Mouse (Mus musculus): ENCODE measurements around the gene Gla. TPM values are rescaled to one million over a fixed set of nuclear protein-coding genes. Genes with fewer than 3 reads are reported as not detected.

Gene Gla
- 1 to 10 TPM; 1.8 TPM for total RNA-seq (2021)
- long read RNA-seq, experiment 1, result 0 reads
- long read RNA-seq, experiment 2, result 0 reads

GRCm38 (mm10) chrX:134600659-134601379 lies at the start of gene Gla, which contains the start of gene Hnrnph2:
Gene Gla (minus strand): TSS chrX:134601125.
Gene Hnrnph2 (plus strand): TSS chrX:134601179.
- DNase-seq, result peak; percentile 83

GRCm38 (mm10) chrX:134648031-134648692 lies 47.2 kb upstream of the Gla start:
- DNase-seq, result peak; percentile 62

More at GRCm38 (mm10) chrX:134600659-134601379, at the start of gene Gla, which contains the start of gene Hnrnph2:
- intact Hi-C loops (cut with DNase I; ENCODE audit: low total_unique reads), result no loop called here

GRCm38 (mm10) chrX:134647421-134647820 lies 46.5 kb upstream of the Gla start:
- intact Hi-C loops (cut with DNase I; ENCODE audit: low total_unique reads), result no loop called here

More at GRCm38 (mm10) chrX:134648031-134648692, 47.2 kb upstream of the Gla start:
- intact Hi-C loops (cut with DNase I; ENCODE audit: low total_unique reads), result no loop called here

GRCm38 (mm10) chrX:134646338-134646737 lies 45.4 kb upstream of the Gla start:
- intact Hi-C loops (cut with DNase I; ENCODE audit: low total_unique reads), result no loop called here
- no peak for DNase-seq

More at GRCm38 (mm10) chrX:134647421-134647820, 46.5 kb upstream of the Gla start:
- no peak for DNase-seq

- intact Hi-C loops (cut with DNase I; ENCODE audit: low total_unique reads), result no loop called here
- no peak for DNase-seq
Observed at GRCm38 (mm10) chrX:134641000-134641760, 40.3 kb upstream of the Gla start.

GRCm38 (mm10) chrX:134635860-134636259 lies 34.9 kb upstream of the Gla start:
- no peak for DNase-seq
- intact Hi-C loops (cut with DNase I; ENCODE audit: low total_unique reads), result no loop called here

- intact Hi-C loops (cut with DNase I; ENCODE audit: low total_unique reads), result no loop called here
- DNase-seq, result no peak
Observed at GRCm38 (mm10) chrX:134635111-134635510, 34.2 kb upstream of the Gla start.

GRCm38 (mm10) chrX:134632710-134633109 lies 31.8 kb upstream of the Gla start:
- DNase-seq, result no peak
- intact Hi-C loops (cut with DNase I; ENCODE audit: low total_unique reads), result no loop called here

GRCm38 (mm10) chrX:134628200-134628599 lies 27.3 kb upstream of the Gla start:
- intact Hi-C loops (cut with DNase I; ENCODE audit: low total_unique reads), result no loop called here
- DNase-seq, result no peak

GRCm38 (mm10) chrX:134623350-134623749 lies 22.4 kb upstream of the Gla start:
- intact Hi-C loops (cut with DNase I; ENCODE audit: low total_unique reads), result no loop called here
- no peak for DNase-seq

GRCm38 (mm10) chrX:134621685-134622084 lies 20.8 kb upstream of the Gla start:
- intact Hi-C loops (cut with DNase I; ENCODE audit: low total_unique reads), result no loop called here
- no peak for DNase-seq

- DNase-seq, result no peak
- intact Hi-C loops (cut with DNase I; ENCODE audit: low total_unique reads), result no loop called here
Observed at GRCm38 (mm10) chrX:134620254-134620865, 19.4 kb upstream of the Gla start.

- DNase-seq, result no peak
- intact Hi-C loops (cut with DNase I; ENCODE audit: low total_unique reads), result no loop called here
Observed at GRCm38 (mm10) chrX:134619695-134620094, 18.8 kb upstream of the Gla start.

GRCm38 (mm10) chrX:134614306-134614705 lies 13.4 kb upstream of the Gla start:
- intact Hi-C loops (cut with DNase I; ENCODE audit: low total_unique reads), result no loop called here
- DNase-seq, result no peak

- DNase-seq, result peak; percentile 49
- intact Hi-C loops (cut with DNase I; ENCODE audit: low total_unique reads), result no loop called here
Observed at GRCm38 (mm10) chrX:134612285-134612959, 11.5 kb upstream of the Gla start.

- no peak for DNase-seq
- intact Hi-C loops (cut with DNase I; ENCODE audit: low total_unique reads), result no loop called here
Observed at GRCm38 (mm10) chrX:134610984-134611383, 10.1 kb upstream of the Gla start.

GRCm38 (mm10) chrX:134609472-134609871 lies 8.5 kb upstream of the Gla start:
- intact Hi-C loops (cut with DNase I; ENCODE audit: low total_unique reads), result no loop called here
- DNase-seq, result no peak

- intact Hi-C loops (cut with DNase I; ENCODE audit: low total_unique reads), result no loop called here
- DNase-seq, result no peak
Observed at GRCm38 (mm10) chrX:134601380-134602120, 625 bp upstream of the Gla start.
